ENCODE assay signal across 8 mouse cellular contexts in the genomic region with DNA sequence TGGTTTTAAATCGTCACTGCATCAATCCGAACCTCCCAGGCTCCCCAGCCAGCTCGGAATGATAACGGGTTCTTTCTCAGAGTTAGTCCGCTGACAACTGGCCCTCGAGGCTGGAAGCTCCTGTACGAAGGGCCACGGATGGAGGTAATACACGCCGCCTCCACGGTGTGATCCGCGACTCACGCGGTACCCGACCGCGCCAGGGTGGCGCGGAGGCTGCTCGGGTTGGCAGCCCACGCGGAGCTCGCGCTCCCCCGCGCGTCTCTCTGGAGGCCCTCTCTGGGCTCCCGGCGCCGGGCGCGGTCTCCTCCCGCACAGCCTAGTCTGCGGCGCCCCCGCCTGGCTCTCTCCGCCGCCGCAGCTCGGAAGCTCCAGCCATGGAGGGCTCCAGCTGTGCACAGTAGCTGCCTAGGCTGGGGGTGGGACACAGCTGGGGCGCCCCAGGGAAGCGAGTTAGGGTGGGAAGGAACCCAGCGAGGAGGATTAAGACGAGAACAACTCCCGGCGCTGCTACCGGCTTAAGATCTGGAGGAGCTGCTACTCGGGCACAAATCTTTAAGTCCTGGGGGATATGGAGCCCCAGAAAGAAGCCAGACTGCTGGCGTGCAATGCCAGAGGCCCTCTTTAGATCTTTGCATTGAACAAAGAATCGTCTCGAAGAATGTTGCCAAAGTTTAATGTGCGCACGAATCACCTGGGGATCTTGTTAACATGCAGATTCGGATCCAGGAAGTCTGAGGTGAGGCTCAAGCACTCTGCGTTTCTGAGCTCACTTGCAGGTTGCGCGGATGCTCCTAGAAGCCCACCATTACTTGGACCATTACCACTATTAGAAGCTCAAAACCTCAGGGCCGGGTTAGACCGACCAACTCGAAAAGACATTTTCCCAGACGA. TPM values are rescaled to one million over a fixed set of nuclear protein-coding genes. Genes with fewer than 3 reads are reported as not detected.
DNase-seq lines count a peak whose midpoint lies in the region; ATAC-seq and TF ChIP-seq lines count a peak whose summit lies in the region.

No protein-coding gene starts in this region.

- peak overlapping the region; percentile 79 for H3K4me2 ChIP-seq in heart, embryonic 15.5 days
- peak overlapping the region; percentile 75 for H3K4me2 ChIP-seq in kidney, embryonic 16.5 days (replicated peaks; ENCODE audit: low read depth, low read length)
- peak overlapping the region; percentile 81 for H3K4me2 ChIP-seq in stomach, embryonic 14.5 days (replicated peaks; ENCODE audit: low read depth, low read length)

- TF ChIP-seq POLR2A in embryonic fibroblast, embryonic 13.5 days (IDR thresholded peaks at IDR 0.05; ENCODE audit: low read depth, low read length): peak; percentile 48; the same call in 1 of the 2 replicates

- no peaks in the 10 kb centered on the region for H3K36me3 ChIP-seq in heart, embryonic 15.5 days
- no peaks in the 10 kb centered on the region for H3K36me3 ChIP-seq in kidney, embryonic 16.5 days (ENCODE audit: insufficient read depth, low read length)
- H3K36me3 ChIP-seq in stomach, embryonic 14.5 days (ENCODE audit: control insufficient read depth, insufficient read depth, low read length): no peaks in the 10 kb centered on the region

- H3K4me3 ChIP-seq in embryonic fibroblast, embryonic 13.5 days (ENCODE audit: insufficient read depth, low read length): peak overlapping the region; percentile 49
- H3K4me3 ChIP-seq in heart, embryonic 15.5 days: peak overlapping the region; percentile 53
- H3K4me3 ChIP-seq in kidney, embryonic 16.5 days (ENCODE audit: low read length): peak overlapping the region; percentile 52
- H3K4me3 ChIP-seq in stomach, embryonic 14.5 days (ENCODE audit: low read depth, low read length): peak overlapping the region; percentile 42

- H3K4me1 ChIP-seq in embryonic fibroblast, embryonic 13.5 days (ENCODE audit: control insufficient read depth, insufficient read depth, low read length): peaks cover 4% of the 10 kb centered on the region; the same call in 1 of the 2 replicates
- H3K4me1 ChIP-seq in heart, embryonic 15.5 days (replicated peaks): peaks cover 18% of the 10 kb centered on the region
- H3K4me1 ChIP-seq in kidney, embryonic 16.5 days (ENCODE audit: insufficient read depth, low read length): peaks cover 11% of the 10 kb centered on the region; the same call in 1 of the 2 replicates
- 0 out of 2 replicates have a peak, but pooled peaks cover 4% of the 10 kb centered on the region for H3K4me1 ChIP-seq in stomach, embryonic 14.5 days (ENCODE audit: control insufficient read depth, insufficient read depth, low read length)

- peaks cover 65% of the 10 kb centered on the region for H3K27me3 ChIP-seq in heart, embryonic 15.5 days
- peaks cover 40% of the 10 kb centered on the region for H3K27me3 ChIP-seq in kidney, embryonic 16.5 days (ENCODE audit: insufficient read depth, low read length)
- H3K27me3 ChIP-seq in stomach, embryonic 14.5 days (ENCODE audit: control insufficient read depth, insufficient read depth, low read length): 0 out of 2 replicates have a peak, but pooled peaks cover 2% of the 10 kb centered on the region

- peak; percentile 20; the same call in 1 of the 2 replicates for TF ChIP-seq CTCF in embryonic fibroblast, embryonic 13.5 days (IDR thresholded peaks at IDR 0.05; ENCODE audit: borderline replicate concordance, insufficient read depth, low read length)

- DNase-seq in right cerebral cortex, postnatal 25 days: peak; percentile 28
- no peak for DNase-seq in right cerebral cortex, postnatal 14 days
- peak; percentile 77 for DNase-seq in lung, postnatal 14 days
- no peak for DNase-seq in spleen, postnatal 36 days (ENCODE audit: low spot score in 2 of 2)

- peak; percentile 86 for ATAC-seq in heart, embryonic 15.5 days (replicated peaks; ENCODE audit: insufficient number of reproducible peaks, insufficient read depth, low FRiP score, low read depth)
- peak; percentile 94 for ATAC-seq in kidney, embryonic 16.5 days (ENCODE audit: low FRiP score, low TSS enrichment)
- peak; percentile 94 for ATAC-seq in stomach, embryonic 14.5 days (ENCODE audit: insufficient number of reproducible peaks, insufficient read depth, low FRiP score, low read depth)

- under 1% methylated on average over 62 of the region's 62 CpGs for WGBS in heart, embryonic 15.5 days
- under 1% methylated on average over 62 of the region's 62 CpGs for WGBS in kidney, embryonic 16.5 days
- WGBS in stomach, embryonic 14.5 days: 1% methylated on average over 62 of the region's 62 CpGs

- H3K27ac ChIP-seq in embryonic fibroblast, embryonic 13.5 days (ENCODE audit: insufficient read depth, low read length): peak overlapping the region; percentile 37
- H3K27ac ChIP-seq in heart, embryonic 15.5 days: peak overlapping the region; percentile 73
- peak overlapping the region; percentile 86 for H3K27ac ChIP-seq in kidney, embryonic 16.5 days (ENCODE audit: low read length)
- peak overlapping the region; percentile 55; the same call in 1 of the 2 replicates for H3K27ac ChIP-seq in stomach, embryonic 14.5 days (ENCODE audit: low read length)

- peak overlapping the region; percentile 42 for H3K9ac ChIP-seq in heart, embryonic 15.5 days
- H3K9ac ChIP-seq in kidney, embryonic 16.5 days (replicated peaks; ENCODE audit: low read length): peak overlapping the region; percentile 68
- H3K9ac ChIP-seq in stomach, embryonic 14.5 days (replicated peaks; ENCODE audit: low read depth, low read length): peak overlapping the region; percentile 42; the same call in 1 of the 2 replicates

- no peaks in the 10 kb centered on the region for H3K9me3 ChIP-seq in heart, embryonic 15.5 days (replicated peaks)
- H3K9me3 ChIP-seq in kidney, embryonic 16.5 days (ENCODE audit: low read length): no peaks in the 10 kb centered on the region
- H3K9me3 ChIP-seq in stomach, embryonic 14.5 days (ENCODE audit: control insufficient read depth, low read depth, low read length): no peaks in the 10 kb centered on the region

RNA-seq across cellular contexts. Expression of gene Mecom, which starts 32.7 kb away (rescaled TPM):
- polyA plus RNA-seq in embryonic fibroblast, embryonic 13.5 days (2011; ENCODE audit: insufficient read length, low read depth, missing spikeins): 59.6 and 74.4 TPM in 2 replicates
- 17.3 and 24.1 TPM in 2 replicates for polyA plus RNA-seq in heart, embryonic 15.5 days (2015; fragmentation: Nextera tagmentation; extraction: Ambion mirVana)
- polyA plus RNA-seq in kidney, embryonic 16.5 days (2015; fragmentation: Nextera tagmentation; extraction: Ambion mirVana): 78.3 and 80.4 TPM in 2 replicates
- 85.8 and 101 TPM in 2 replicates for polyA plus RNA-seq in stomach, embryonic 14.5 days (2014; fragmentation: Nextera tagmentation; extraction: Ambion mirVana)

Comparison
In these comparisons a context has a peak if more than half of its experiments do, and no peak if none do; other contexts are left out.
1. DNase-seq: peak in right cerebral cortex, postnatal 25 days (single experiment) and lung, postnatal 14 days (single experiment); none in right cerebral cortex, postnatal 14 days (single experiment) and spleen, postnatal 36 days (0 of 2).
2. Peak in every context shown above with its lines, with median percentiles within 50 percentile points of each other: H3K27ac ChIP-seq, H3K4me3 ChIP-seq, ATAC-seq, H3K4me2 ChIP-seq and H3K9ac ChIP-seq.